Mouse (Mus musculus) bone marrow, adult 2 months (tissue): ENCODE measurements around the gene Islr.

Experiments
- CTCF ChIP-seq: fragments of 200-500 bp; IDR thresholded peaks from 2 replicates; pipeline ENCODE4 v1.5.1; 2011; ENCODE audit warnings: low read length, control low read depth; ENCODE audit not compliant: control insufficient read depth, insufficient read depth
- POLR2A ChIP-seq: fragments of 200-500 bp; IDR thresholded peaks from 2 replicates; pipeline ENCODE4 v1.6.1; 2011; ENCODE audit warnings: low read depth, mild to moderate bottlenecking, control low read depth, low read length, borderline replicate concordance; ENCODE audit not compliant: control insufficient read depth

DNA sequence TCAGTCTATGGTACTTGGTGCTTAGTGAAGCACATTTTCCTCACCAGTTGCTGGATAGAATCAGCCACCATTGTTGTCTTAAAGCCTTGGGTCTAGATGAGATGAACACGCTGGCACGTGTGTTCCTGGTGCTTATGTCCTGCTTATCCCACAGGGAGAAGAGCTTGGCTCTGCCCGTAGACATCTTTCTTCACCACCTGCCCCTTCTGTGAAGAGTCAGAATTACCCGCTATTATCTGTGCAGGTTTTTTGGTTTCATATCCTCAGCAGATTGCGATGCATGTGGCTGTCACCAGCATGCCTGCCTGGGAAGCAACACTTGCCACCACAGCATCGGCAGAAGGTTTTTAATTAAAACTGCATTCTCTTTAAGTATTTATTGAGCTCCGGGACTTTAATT lies 1.9 kb upstream of the Islr start:
- TF ChIP-seq CTCF (no peak), POLR2A (no peak)
